Mouse (Mus musculus): ENCODE measurements at regions not wholly inside any gene's neighbourhood (a gene's known extent, or its start where the extent isn't known, plus 50 kb on each side); places are given as distances from the start of the nearest gene placed in this dataset.

GRCm38 (mm10) chr17:9947609-9948008 lies 278.1 kb upstream of the Pabpc6 start:
- no peak for TF ChIP-seq CTCF (IDR thresholded peaks at IDR 0.05)
- no peak for TF ChIP-seq EP300 (IDR thresholded peaks at IDR 0.05)

All from lung, postnatal 0 days (tissue).